Mouse (Mus musculus) bone marrow macrophage, adult 2 months (primary cell): ENCODE data around the gene Klc4. TPM values are rescaled to one million over a fixed set of nuclear protein-coding genes. Genes with fewer than 3 reads are reported as not detected.
A peak's percentile ranks its signal among the peaks of the same experiment; 100 is the strongest.

Source experiments
- H3K27ac ChIP-seq: 2 replicates; pipeline ENCODE4 v1.5.1; 2012; ENCODE audit warnings: low read depth, low read length; ENCODE audit not compliant: insufficient read depth
- H3K4me1 ChIP-seq: 2 replicates; pipeline ENCODE4 v1.6.1; 2012; ENCODE audit warnings: low read length; ENCODE audit not compliant: control insufficient read depth, insufficient read depth
- H3K4me3 ChIP-seq: 2 replicates; pipeline ENCODE4 v1.5.1; 2012; ENCODE audit warnings: mild to moderate bottlenecking, low read length, moderate library complexity; ENCODE audit not compliant: insufficient read depth
- CTCF ChIP-seq: IDR thresholded peaks from 2 replicates; pipeline ENCODE4 v1.5.1; 2012; ENCODE audit warnings: low read depth, mild to moderate bottlenecking, low read length, moderate library complexity
- POLR2A ChIP-seq: IDR thresholded peaks from 2 replicates; pipeline ENCODE4 v1.6.1; 2012; ENCODE audit warnings: mild to moderate bottlenecking, low read depth, low read length, borderline replicate concordance
- polyA plus RNA-seq: library from polyadenylated mRNA; stranded (reverse); fragments of >200 nt; gene quantifications from 2 replicates; pipeline ENCODE4 v1.2.4, GENCODE M21; 2012; ENCODE audit not compliant: missing spikeins, insufficient read depth, insufficient read length

Gene Klc4
- polyA plus RNA-seq, 1 experiment, result 45.3 TPM

- Histone ChIP-seq H3K4me1 (peaks cover 9% of the 10 kb centered on the region), H3K27ac (no peak overlapping the region), H3K4me3 (no peak overlapping the region)
- TF ChIP-seq POLR2A (no peak), CTCF (no peak)
Measured at GRCm38 (mm10) chr17:46651755-46652547, 6.1 kb upstream of the Klc4 start.

DNA sequence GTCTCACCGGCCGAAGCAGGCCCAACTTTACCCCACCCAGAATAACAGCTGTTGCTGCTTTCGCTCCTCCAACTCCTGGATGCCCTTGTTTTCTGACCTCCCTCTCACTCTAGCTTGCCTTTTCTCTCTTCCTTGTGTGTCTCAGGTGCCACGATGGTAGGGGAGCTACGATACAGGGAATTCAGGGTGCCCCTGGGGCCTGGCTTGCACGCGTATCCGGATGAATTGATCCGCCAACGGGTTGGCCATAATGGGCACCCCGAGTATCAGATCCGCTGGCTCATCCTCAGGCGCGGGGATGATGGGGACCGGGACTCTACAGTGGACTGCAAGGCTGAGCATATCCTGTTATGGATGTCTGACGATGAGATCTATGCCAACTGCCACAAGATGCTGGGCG, 5.5 kb upstream of the Klc4 start:
- no peak overlapping the region for H3K27ac ChIP-seq
- no peak for TF ChIP-seq POLR2A
- no peak for TF ChIP-seq CTCF
- peaks cover 10% of the 10 kb centered on the region for H3K4me1 ChIP-seq
- peak overlapping the region; percentile 71 for H3K4me3 ChIP-seq

DNA sequence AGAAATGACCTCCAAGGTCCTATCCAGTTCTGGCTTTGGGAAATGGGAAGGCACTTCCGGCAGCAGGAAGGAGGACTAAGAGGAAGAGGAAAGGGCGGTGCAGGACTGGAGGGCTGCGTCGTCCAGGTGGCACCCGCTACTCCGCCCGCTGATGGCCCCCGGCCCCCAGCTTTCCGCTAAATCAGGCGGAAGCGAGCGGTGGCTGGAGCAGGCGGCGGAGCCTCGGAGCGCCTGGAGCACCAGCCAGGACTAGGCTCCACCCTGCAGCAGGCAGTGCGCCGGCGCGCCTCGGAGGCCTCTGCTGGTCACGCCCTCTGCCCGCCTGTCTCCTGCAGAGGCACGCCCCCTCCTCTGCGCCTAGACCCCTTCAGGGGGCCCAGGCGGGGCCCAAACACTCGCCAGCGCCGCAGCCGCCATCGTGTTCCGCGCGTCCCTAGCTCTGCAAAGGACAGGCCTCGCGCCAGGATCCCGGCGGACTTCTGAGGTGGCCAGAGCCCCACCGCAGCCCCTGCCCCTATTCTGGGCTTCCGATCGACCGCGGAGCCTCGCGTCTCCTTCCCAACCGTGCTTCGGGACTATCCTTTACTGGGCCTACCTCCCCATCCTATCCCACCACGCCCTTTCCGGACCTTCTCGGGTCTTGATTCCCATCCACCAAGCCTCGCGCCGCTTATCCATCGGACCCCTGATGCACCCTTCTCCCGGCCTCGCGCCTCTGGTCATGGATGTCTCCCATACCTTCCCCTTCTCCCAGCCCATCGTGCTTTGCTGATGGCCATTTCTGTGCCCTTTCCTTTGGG, 4.6 kb upstream of the Klc4 start, which contains the start of gene Cul7:
TSS of gene Cul7 (plus strand) at position 106 of the 800 bp plus-strand sequence.
- peak within 1 kb of the TSS; percentile 71 for H3K4me3 ChIP-seq
- peak within 1 kb of the TSS; percentile 54 for H3K27ac ChIP-seq
- TF ChIP-seq POLR2A (no peak), CTCF (no peak)
- peaks cover 10% of the 10 kb centered on the region for H3K4me1 ChIP-seq

DNA sequence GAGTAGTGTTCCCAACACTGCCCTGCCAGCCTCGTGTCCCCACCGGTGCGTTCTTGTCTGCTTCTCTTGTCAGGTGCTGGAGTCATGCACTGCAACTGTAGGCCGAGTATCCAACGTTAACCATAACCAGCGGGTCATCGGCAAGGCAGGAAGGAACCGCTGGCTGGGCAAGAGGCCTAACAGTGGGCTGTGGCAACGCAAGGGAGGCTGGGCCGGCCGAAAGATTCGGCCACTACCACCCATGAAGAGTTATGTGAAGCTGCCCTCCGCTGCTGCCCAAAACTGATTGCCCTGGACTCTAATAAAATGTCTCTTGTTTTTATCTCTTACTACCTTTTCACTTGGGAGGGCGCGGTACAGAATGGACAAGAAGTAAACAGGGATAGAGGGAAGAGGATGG, 4.0 kb upstream of the Klc4 start:
- Histone ChIP-seq H3K4me1 (peaks cover 10% of the 10 kb centered on the region), H3K4me3 (peak overlapping the region; percentile 71), H3K27ac (peak overlapping the region; percentile 54)
- TF ChIP-seq POLR2A (no peak), CTCF (no peak)

DNA sequence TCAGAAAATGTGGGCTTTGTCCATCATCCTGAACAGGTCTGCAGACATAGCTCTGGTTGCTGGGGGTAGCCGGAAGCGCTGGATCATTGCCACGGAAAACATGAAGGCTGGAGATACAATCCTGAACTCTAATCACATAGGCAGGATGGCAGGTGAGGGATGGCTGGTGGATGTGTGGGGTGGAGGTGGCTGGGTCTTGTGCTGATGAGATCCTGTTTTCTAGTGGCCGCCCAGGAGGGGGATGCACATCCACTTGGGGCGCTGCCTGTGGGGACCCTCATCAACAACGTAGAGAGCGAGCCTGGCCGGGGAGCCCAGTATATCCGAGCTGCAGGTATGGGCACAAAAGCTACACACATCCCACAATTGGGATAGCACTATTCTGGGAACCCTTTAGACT, 2.6 kb upstream of the Klc4 start:
- Histone ChIP-seq H3K4me3 (no peak overlapping the region), H3K27ac (no peak overlapping the region), H3K4me1 (peaks cover 18% of the 10 kb centered on the region)
- no peak for TF ChIP-seq CTCF
- no peak for TF ChIP-seq POLR2A

DNA sequence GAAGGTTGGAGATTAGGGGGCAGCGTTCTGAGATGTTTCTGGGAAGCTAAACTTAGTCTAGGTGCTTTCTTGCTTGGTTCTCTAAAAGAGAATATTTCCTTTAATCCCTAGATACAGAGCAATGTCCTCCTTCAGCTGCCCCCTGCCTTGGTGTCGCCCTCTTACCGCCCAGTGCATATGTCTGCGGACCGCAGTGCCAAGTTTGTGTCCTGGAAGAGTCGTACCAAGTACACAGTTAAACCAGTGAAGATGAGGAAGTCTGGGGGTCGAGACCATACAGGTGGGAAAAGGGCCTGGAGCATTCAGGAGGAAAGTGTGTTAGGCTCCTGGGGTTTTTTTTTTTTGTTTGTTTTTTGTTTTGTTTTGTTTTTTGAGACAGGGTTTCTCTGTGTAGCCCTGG, 1.5 kb upstream of the Klc4 start:
- no peak overlapping the region for H3K4me3 ChIP-seq

GRCm38 (mm10) chr17:46646322-46646662, 470 bp upstream of the Klc4 start:
- Histone ChIP-seq H3K4me3 (peak overlapping the region; percentile 78), H3K27ac (peak overlapping the region; percentile 49), H3K4me1 (peaks cover 20% of the 10 kb centered on the region)
- TF ChIP-seq POLR2A, result no peak
- no peak for TF ChIP-seq CTCF

More for the DNA sequence above, 1.5 kb upstream of the Klc4 start:
- TF ChIP-seq POLR2A (no peak), CTCF (no peak)
- Histone ChIP-seq H3K27ac (no peak overlapping the region), H3K4me1 (peaks cover 18% of the 10 kb centered on the region)

- Histone ChIP-seq H3K27ac (peak overlapping the region; percentile 5; the same call in 1 of the 2 replicates), H3K4me3 (peak overlapping the region; percentile 67), H3K4me1 (peaks cover 25% of the 10 kb centered on the region)
- no peak for TF ChIP-seq CTCF
- no peak for TF ChIP-seq POLR2A
Measured at GRCm38 (mm10) chr17:46644916-46645475, 826 bp downstream of the Klc4 start.

DNA sequence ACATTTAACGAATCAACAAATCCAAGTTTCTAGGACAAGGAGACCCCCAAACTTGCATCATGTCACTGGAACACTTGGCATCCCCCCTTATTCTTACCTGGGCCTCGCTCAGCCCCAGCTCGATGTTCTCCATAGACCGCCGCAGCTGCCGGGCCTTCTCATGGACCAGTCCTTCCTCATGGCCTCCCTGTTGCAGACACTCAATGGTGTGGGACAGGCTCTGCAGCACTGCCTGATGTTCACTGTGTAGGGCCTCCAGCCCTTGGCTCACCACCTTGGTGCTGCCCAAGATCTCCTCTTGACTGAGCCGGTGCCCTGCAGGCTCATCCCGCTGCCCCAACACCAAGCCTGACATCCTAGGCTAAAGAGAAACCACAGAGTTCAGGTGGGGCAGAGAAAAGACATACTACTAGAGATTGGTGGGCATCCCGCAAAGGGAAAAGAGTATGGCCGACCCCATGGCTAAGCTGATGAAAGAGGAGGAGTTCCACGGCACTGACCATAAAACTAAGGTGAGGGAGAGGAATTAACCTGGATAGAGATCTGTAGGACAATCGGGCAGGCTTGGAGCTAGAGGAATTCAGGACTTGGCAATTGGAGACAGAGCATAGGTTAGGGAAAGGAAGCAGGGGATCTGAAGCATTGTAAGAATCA, 1.5 kb downstream of the Klc4 start:
- Histone ChIP-seq H3K4me1 (peaks cover 23% of the 10 kb centered on the region), H3K4me3 (no peak overlapping the region), H3K27ac (peak overlapping the region; percentile 11; the same call in 1 of the 2 replicates)
- TF ChIP-seq CTCF, result no peak
- TF ChIP-seq POLR2A, result no peak

DNA sequence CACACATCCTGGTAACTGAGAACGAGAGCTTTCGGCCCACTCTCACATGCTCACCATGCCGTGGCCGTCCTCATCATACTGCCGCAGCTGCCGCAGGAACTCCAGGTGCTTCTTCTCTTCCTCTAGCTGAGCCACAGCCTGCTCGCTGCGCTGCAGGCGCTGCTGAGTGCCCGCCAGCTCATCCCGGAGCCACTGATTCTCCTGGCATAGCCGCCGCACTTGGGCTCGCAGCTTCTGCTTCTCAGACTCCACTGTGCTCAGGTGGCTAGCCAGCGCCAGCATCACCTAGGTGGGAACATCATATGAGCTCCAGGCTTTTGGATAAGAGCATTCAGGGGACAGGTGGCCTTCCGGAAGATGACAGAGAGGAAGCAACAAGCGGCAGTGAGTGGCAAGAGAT, 3.8 kb downstream of the Klc4 start:
- Histone ChIP-seq H3K4me1 (peaks cover 34% of the 10 kb centered on the region), H3K4me3 (no peak overlapping the region), H3K27ac (no peak overlapping the region)
- TF ChIP-seq CTCF, result no peak
- no peak for TF ChIP-seq POLR2A
